ENCODE assay signal across 11 mouse cellular contexts in genomic region chr10:4430399-4430798, GRCm38 (mm10). TPM values are rescaled to one million over a fixed set of nuclear protein-coding genes. Genes with fewer than 3 reads are reported as not detected.
DNase-seq lines count a peak whose midpoint lies in the region; ATAC-seq and TF ChIP-seq lines count a peak whose summit lies in the region.
"Had no signal": no experiment of that assay in that cellular context is flagged by ENCODE, and none has a peak within 500 bp of the region (broad histone marks: within the 10 kb centered on the region; RNA-seq: fewer than 3 reads in every experiment).

No protein-coding gene starts in this region.

- no peak for TF ChIP-seq CTCF in heart, postnatal 0 days (IDR thresholded peaks at IDR 0.05; ENCODE audit: low read depth)
- TF ChIP-seq CTCF in stomach, postnatal 0 days (IDR thresholded peaks at IDR 0.05; ENCODE audit: low read depth): no peak
- TF ChIP-seq CTCF in layer of hippocampus, adult 2 months (conservative IDR thresholded peaks at IDR 0.05): no peak

- TF ChIP-seq EP300 in heart, postnatal 0 days (IDR thresholded peaks at IDR 0.05; ENCODE audit: low read depth): no peak
- TF ChIP-seq EP300 in stomach, postnatal 0 days (optimal IDR thresholded peaks at IDR 0.05): no peak

- no peak for ATAC-seq in heart, postnatal 0 days (ENCODE audit: insufficient read depth, low read depth)
- no peak for ATAC-seq in stomach, embryonic 16.5 days (ENCODE audit: insufficient read depth, low FRiP score)
- ATAC-seq in stomach, postnatal 0 days (ENCODE audit: low FRiP score, low TSS enrichment): no peak
- no peak for ATAC-seq in limb, embryonic 15.5 days (ENCODE audit: insufficient number of reproducible peaks, low FRiP score, low TSS enrichment, low read depth)

- H3K9ac ChIP-seq in heart, postnatal 0 days (replicated peaks; ENCODE audit: low read depth, low read length): no peak overlapping the region
- H3K9ac ChIP-seq in stomach, embryonic 16.5 days (ENCODE audit: low read length): peak overlapping the region; percentile 82; the same call in 1 of the 2 replicates
- H3K9ac ChIP-seq in stomach, postnatal 0 days (ENCODE audit: low read length): no peak overlapping the region
- 0 out of 2 replicates have a peak overlapping the region, but pooled peaks have one; percentile 17 for H3K9ac ChIP-seq in limb, embryonic 15.5 days

- WGBS in heart, postnatal 0 days: 84% methylated on average over 8 of the region's 8 CpGs
- 84% methylated on average over 8 of the region's 8 CpGs for WGBS in stomach, embryonic 16.5 days
- 80% methylated on average over 8 of the region's 8 CpGs for WGBS in stomach, postnatal 0 days
- WGBS in limb, embryonic 15.5 days: 87% methylated on average over 8 of the region's 8 CpGs

- no peak overlapping the region; the same call in 1 of the 2 replicates for H3K4me3 ChIP-seq in heart, postnatal 0 days (ENCODE audit: low read depth, low read length)
- H3K4me3 ChIP-seq in stomach, embryonic 16.5 days (replicated peaks; ENCODE audit: low read length): no peak overlapping the region
- H3K4me3 ChIP-seq in stomach, postnatal 0 days (ENCODE audit: low read depth, low read length): no peak overlapping the region
- H3K4me3 ChIP-seq in limb, embryonic 15.5 days: no peak overlapping the region
- H3K4me3 ChIP-seq in layer of hippocampus, adult 2 months: no peak overlapping the region; the same call in 1 of the 2 replicates

- no peak for DNase-seq in heart, postnatal 0 days (ENCODE audit: low spot score)
- DNase-seq in heart, postnatal 4 days: no peak
- DNase-seq in stomach, postnatal 0 days (ENCODE audit: low spot score): no peak
- DNase-seq in yolk sac, embryonic 10.5 days (ENCODE audit: low spot score): no peak
- DNase-seq in layer of hippocampus, adult 2 months (ENCODE audit: low spot score in 2 of 2): no peak
- DNase-seq in cerebellum, adult 18-20 months: no peak

- peak overlapping the region; percentile 83 for H3K4me2 ChIP-seq in heart, postnatal 0 days (ENCODE audit: low read depth, low read length)
- peak overlapping the region; percentile 27; the same call in 1 of the 2 replicates for H3K4me2 ChIP-seq in stomach, embryonic 16.5 days (ENCODE audit: low read depth, low read length)
- no peak overlapping the region for H3K4me2 ChIP-seq in stomach, postnatal 0 days (replicated peaks; ENCODE audit: low read depth)
- H3K4me2 ChIP-seq in limb, embryonic 15.5 days: no peak overlapping the region

- H3K9me3 ChIP-seq in heart, postnatal 0 days (replicated peaks; ENCODE audit: control insufficient read depth, low read length): no peaks in the 10 kb centered on the region
- H3K9me3 ChIP-seq in stomach, embryonic 16.5 days (replicated peaks; ENCODE audit: control insufficient read depth, low read length): no peaks in the 10 kb centered on the region
- no peaks in the 10 kb centered on the region for H3K9me3 ChIP-seq in stomach, postnatal 0 days (ENCODE audit: control insufficient read depth, low read length)
- H3K9me3 ChIP-seq in limb, embryonic 15.5 days: no peaks in the 10 kb centered on the region

- H3K27ac ChIP-seq in heart, postnatal 0 days (ENCODE audit: low read depth): peak overlapping the region; percentile 73; the same call in 1 of the 2 replicates
- no peak overlapping the region for H3K27ac ChIP-seq in stomach, embryonic 16.5 days (ENCODE audit: low read length)
- no peak overlapping the region for H3K27ac ChIP-seq in stomach, postnatal 0 days (replicated peaks)
- H3K27ac ChIP-seq in limb, embryonic 15.5 days: no peak overlapping the region
- no peak overlapping the region for H3K27ac ChIP-seq in layer of hippocampus, adult 2 months

- peaks cover 30% of the 10 kb centered on the region for H3K36me3 ChIP-seq in heart, postnatal 0 days (replicated peaks; ENCODE audit: control insufficient read depth, insufficient read depth, low read length)
- H3K36me3 ChIP-seq in stomach, embryonic 16.5 days (ENCODE audit: control insufficient read depth, insufficient read depth, low read length): peaks cover 4% of the 10 kb centered on the region
- peaks cover 3% of the 10 kb centered on the region for H3K36me3 ChIP-seq in stomach, postnatal 0 days (ENCODE audit: control insufficient read depth, insufficient read depth, low read length)
- peaks cover 30% of the 10 kb centered on the region for H3K36me3 ChIP-seq in limb, embryonic 15.5 days

- H3K4me1 ChIP-seq in heart, postnatal 0 days (ENCODE audit: control insufficient read depth, insufficient read depth): peaks cover 21% of the 10 kb centered on the region
- H3K4me1 ChIP-seq in stomach, embryonic 16.5 days (ENCODE audit: control insufficient read depth, insufficient read depth, low read length): peaks cover 14% of the 10 kb centered on the region
- H3K4me1 ChIP-seq in stomach, postnatal 0 days (replicated peaks; ENCODE audit: control insufficient read depth, insufficient read depth): no peaks in the 10 kb centered on the region
- H3K4me1 ChIP-seq in limb, embryonic 15.5 days: peaks cover 16% of the 10 kb centered on the region

- no peaks in the 10 kb centered on the region for H3K27me3 ChIP-seq in heart, postnatal 0 days (ENCODE audit: control insufficient read depth, insufficient read depth, low read length)
- no peaks in the 10 kb centered on the region for H3K27me3 ChIP-seq in stomach, embryonic 16.5 days (ENCODE audit: control insufficient read depth, insufficient read depth, low read length)
- H3K27me3 ChIP-seq in stomach, postnatal 0 days (ENCODE audit: control insufficient read depth, insufficient read depth, low read length): no peaks in the 10 kb centered on the region
- no peaks in the 10 kb centered on the region for H3K27me3 ChIP-seq in limb, embryonic 15.5 days

RNA-seq across cellular contexts. Expression of gene Rmnd1, which starts 1.8 kb away (rescaled TPM):
- total RNA-seq in heart, postnatal 0 days (2014; rRNA removed; ENCODE audit: low replicate concordance): 45.5 and 172 TPM in 2 replicates
- polyA plus RNA-seq in heart, postnatal 0 days (2015; fragmentation: Nextera tagmentation; extraction: Ambion mirVana): 76.1 and 82.1 TPM in 2 replicates
- 10 to 100 TPM; 50.5 to 52.2 TPM for total RNA-seq in heart, postnatal 4 days (2021)
- polyA plus RNA-seq in stomach, embryonic 16.5 days (2015; fragmentation: Nextera tagmentation; extraction: Ambion mirVana): 43.1 and 44.3 TPM in 2 replicates
- 16.6 and 19.3 TPM in 2 replicates for polyA plus RNA-seq in stomach, postnatal 0 days (2015; fragmentation: Nextera tagmentation; extraction: Ambion mirVana)
- polyA plus RNA-seq in limb, embryonic 15.5 days (2015; fragmentation: Nextera tagmentation; extraction: Ambion mirVana): 43.4 and 50.1 TPM in 2 replicates
- total RNA-seq in layer of hippocampus, adult 2 months (2021): 10 to 100 TPM; 33.1 to 44.9 TPM

RNA-seq across cellular contexts. Expression of gene Armt1, which starts 1.9 kb away (rescaled TPM):
- 10.0 and 14.7 TPM in 2 replicates for total RNA-seq in heart, postnatal 0 days (2014; rRNA removed; ENCODE audit: low replicate concordance)
- polyA plus RNA-seq in heart, postnatal 0 days (2015; fragmentation: Nextera tagmentation; extraction: Ambion mirVana): 8.5 and 8.9 TPM in 2 replicates
- 10 to 100 TPM; 11.1 to 11.8 TPM for total RNA-seq in heart, postnatal 4 days (2021)
- polyA plus RNA-seq in stomach, embryonic 16.5 days (2015; fragmentation: Nextera tagmentation; extraction: Ambion mirVana): 15.3 and 16.3 TPM in 2 replicates
- polyA plus RNA-seq in stomach, postnatal 0 days (2015; fragmentation: Nextera tagmentation; extraction: Ambion mirVana): 7.5 and 8.1 TPM in 2 replicates
- polyA plus RNA-seq in limb, embryonic 15.5 days (2015; fragmentation: Nextera tagmentation; extraction: Ambion mirVana): 16.3 and 16.9 TPM in 2 replicates
- total RNA-seq in layer of hippocampus, adult 2 months (2021): 10 to 100 TPM; 24.0 to 24.9 TPM

RNA-seq across cellular contexts. Expression of gene Zbtb2, which starts 42.5 kb away (rescaled TPM):
- total RNA-seq in heart, postnatal 0 days (2014; rRNA removed; ENCODE audit: low replicate concordance): 16.3 and 19.8 TPM in 2 replicates
- 5.1 and 5.2 TPM in 2 replicates for polyA plus RNA-seq in heart, postnatal 0 days (2015; fragmentation: Nextera tagmentation; extraction: Ambion mirVana)
- 10 to 100 TPM; 10.6 to 10.9 TPM for total RNA-seq in heart, postnatal 4 days (2021)
- 11.7 and 12.8 TPM in 2 replicates for polyA plus RNA-seq in stomach, embryonic 16.5 days (2015; fragmentation: Nextera tagmentation; extraction: Ambion mirVana)
- 5.3 and 5.8 TPM in 2 replicates for polyA plus RNA-seq in stomach, postnatal 0 days (2015; fragmentation: Nextera tagmentation; extraction: Ambion mirVana)
- polyA plus RNA-seq in limb, embryonic 15.5 days (2015; fragmentation: Nextera tagmentation; extraction: Ambion mirVana): 12.5 and 13.4 TPM in 2 replicates
- total RNA-seq in layer of hippocampus, adult 2 months (2021): 10 to 100 TPM; 11.8 to 13.2 TPM

RNA-seq across cellular contexts. Expression of gene Ccdc170, which starts 51.9 kb away (rescaled TPM):
- 0.46 TPM in 1 of 2 replicates, not detected in the other for total RNA-seq in heart, postnatal 0 days (2014; rRNA removed; ENCODE audit: low replicate concordance)
- polyA plus RNA-seq in heart, postnatal 0 days (2015; fragmentation: Nextera tagmentation; extraction: Ambion mirVana): 0.22 TPM in 1 of 2 replicates, not detected in the other
- under 1 TPM; 0.19 to 0.23 TPM for total RNA-seq in heart, postnatal 4 days (2021)
- 0.12 and 0.35 TPM in 2 replicates for polyA plus RNA-seq in stomach, embryonic 16.5 days (2015; fragmentation: Nextera tagmentation; extraction: Ambion mirVana)
- 0.06 TPM in 1 of 2 replicates, not detected in the other for polyA plus RNA-seq in stomach, postnatal 0 days (2015; fragmentation: Nextera tagmentation; extraction: Ambion mirVana)
- polyA plus RNA-seq in limb, embryonic 15.5 days (2015; fragmentation: Nextera tagmentation; extraction: Ambion mirVana): 0.13 TPM in 1 of 2 replicates, not detected in the other
- under 1 TPM; 0.41 to 0.54 TPM for total RNA-seq in layer of hippocampus, adult 2 months (2021)
- polyA plus RNA-seq: erythroblast, embryonic 14.5 days; neural tube, embryonic 11.5 days; small intestine, adult 2 months had no signal

Comparison
In these comparisons a context has a peak if more than half of its experiments do, and no peak if none do; other contexts are left out.
1. H3K4me2 ChIP-seq: peak in heart, postnatal 0 days (single experiment) and stomach, embryonic 16.5 days (single experiment); none in stomach, postnatal 0 days (single experiment) and limb, embryonic 15.5 days (single experiment).
2. H3K9ac ChIP-seq: peak in stomach, embryonic 16.5 days (single experiment) and limb, embryonic 15.5 days (single experiment); none in heart, postnatal 0 days (single experiment) and stomach, postnatal 0 days (single experiment).